Mouse (Mus musculus) hindbrain, postnatal 0 days (tissue): ENCODE measurements around the gene Drosha. TPM values are rescaled to one million over a fixed set of nuclear protein-coding genes. Genes with fewer than 3 reads are reported as not detected.
A peak's percentile ranks its signal among the peaks of the same experiment; 100 is the strongest.

Source experiments
- ATAC-seq: fragments of 200-750 bp; cut with Nextera tagmentation; 2 replicates; pipeline ENCODE4 v1.8.0; 2017; ENCODE audit warnings: mild to moderate bottlenecking, moderate TSS enrichment, moderate library complexity
- DNase-seq: peaks from one replicate; pipeline ENCODE4 v3.0.0-alpha.2; 2015; ENCODE audit warnings: low spot score
- H3K27ac ChIP-seq: fragments of 300-500 bp; sonication (generic); 2 replicates; pipeline ENCODE4 v1.5.1; 2014; ENCODE audit warnings: mild to moderate bottlenecking
- H3K27me3 ChIP-seq: fragments of 300-500 bp; sonication (generic); 2 replicates; pipeline ENCODE4 v1.6.1; 2014; ENCODE audit warnings: low read length, mixed read lengths; ENCODE audit not compliant: insufficient read depth
- H3K36me3 ChIP-seq: fragments of 300-500 bp; sonication (generic); 2 replicates; pipeline ENCODE4 v1.6.1; 2014; ENCODE audit warnings: low read length, mixed read lengths; ENCODE audit not compliant: insufficient read depth
- H3K4me1 ChIP-seq: fragments of 300-500 bp; sonication (generic); 2 replicates; pipeline ENCODE4 v1.6.1; 2014; ENCODE audit warnings: antibody characterized with exemption, low read length, mixed read lengths; ENCODE audit not compliant: insufficient read depth
- H3K4me2 ChIP-seq: fragments of 300-500 bp; sonication (generic); 2 replicates; pipeline ENCODE4 v1.6.1; 2014; ENCODE audit warnings: low read depth, mild to moderate bottlenecking, low read length, moderate library complexity, mixed read lengths
- H3K4me3 ChIP-seq: fragments of 300-500 bp; sonication (generic); 2 replicates; pipeline ENCODE4 v1.5.1; 2014; ENCODE audit warnings: low read length
- H3K9ac ChIP-seq: fragments of 300-500 bp; sonication (generic); replicated peaks from 2 replicates; pipeline ENCODE4 v1.6.1; 2014; ENCODE audit warnings: mild to moderate bottlenecking, low read length, moderate library complexity, mixed read lengths
- H3K9me3 ChIP-seq: fragments of 300-500 bp; sonication (generic); 2 replicates; pipeline ENCODE4 v1.6.1; 2016; ENCODE audit warnings: low read length, mixed read lengths
- CTCF ChIP-seq: IDR thresholded peaks from 2 replicates; pipeline ENCODE4 v1.5.1; 2016; ENCODE audit warnings: antibody characterized with exemption, control low read depth, low read depth
- WGBS: fragments of 180-500 bp; shearing (Covaris S2); extraction: QIAGEN DNeasy Blood & Tissue Kit; methylation state at CpG from one replicate; pipeline ENCODE4 v1.1.7; 2014; 5-methylcytosine and 5-hydroxymethylcytosine counted together
- polyA plus RNA-seq: library from polyadenylated mRNA; unstranded; fragments of >200 nt; fragmentation: Nextera tagmentation; extraction: Ambion mirVana; gene quantifications from 2 replicates; pipeline ENCODE4 v1.2.1, GENCODE M21; 2015
- total RNA-seq: library from RNA; depleted of rRNA; stranded (reverse); fragments of >200 nt; gene quantifications from 2 replicates; pipeline ENCODE4 v1.2.3, GENCODE M21; 2014

Drosha gene
- total and polyA plus RNA-seq, 2 experiments from 2014 or later, result 33.7 to 38.2 TPM

DNA sequence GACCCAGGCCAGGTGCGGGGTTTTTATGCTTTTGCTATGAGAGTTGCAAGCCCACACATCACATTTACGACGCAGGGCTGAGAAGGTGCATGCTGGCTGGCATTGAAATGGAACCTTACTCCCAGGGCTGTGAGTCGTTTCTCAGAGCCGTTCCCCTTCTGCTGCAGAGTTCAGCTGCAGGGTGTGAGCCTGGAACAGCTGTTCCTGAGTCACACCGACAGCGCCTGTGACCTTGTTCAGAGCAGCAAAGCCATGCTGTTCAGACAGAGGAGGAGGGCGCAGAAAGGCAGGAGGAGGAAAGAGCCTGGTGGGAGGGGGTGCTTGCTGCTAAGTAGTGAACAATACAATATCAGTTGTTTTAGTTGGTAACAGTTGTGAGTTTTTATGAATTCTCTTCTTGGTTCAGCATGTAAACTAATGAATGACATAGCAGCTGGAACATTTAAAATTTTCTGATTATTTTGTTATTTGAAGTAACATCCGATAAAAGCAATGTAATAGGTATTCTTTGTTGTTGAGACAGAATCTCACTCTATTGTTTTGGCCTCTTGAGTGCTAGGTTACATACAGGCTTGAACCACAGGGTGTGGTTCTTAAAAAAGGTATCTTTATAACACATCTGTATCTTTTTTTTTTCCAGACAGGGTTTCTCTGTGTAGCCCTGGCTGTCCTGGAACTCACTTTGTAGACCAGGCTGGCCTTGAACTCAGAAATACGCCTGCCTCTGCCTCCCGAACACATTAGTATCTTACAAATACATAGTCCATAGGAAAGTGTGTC lies 23.8 kb downstream of the Drosha start:
- no peak for ATAC-seq
- TF ChIP-seq CTCF, result no peak
- Histone ChIP-seq H3K27ac (no peak overlapping the region), H3K27me3 (no peaks in the 10 kb centered on the region), H3K36me3 (peaks cover 56% of the 10 kb centered on the region), H3K9me3 (no peaks in the 10 kb centered on the region), H3K4me3 (no peak overlapping the region), H3K4me1 (no peaks in the 10 kb centered on the region), H3K9ac (no peak overlapping the region), H3K4me2 (no peak overlapping the region)
- WGBS, result 86% methylated on average over 11 of the region's 11 CpGs
- DNase-seq, result no peak

- Histone ChIP-seq H3K9ac (no peak overlapping the region), H3K36me3 (peaks cover 60% of the 10 kb centered on the region), H3K4me2 (no peak overlapping the region), H3K9me3 (no peaks in the 10 kb centered on the region), H3K27ac (no peak overlapping the region), H3K4me1 (no peaks in the 10 kb centered on the region), H3K4me3 (no peak overlapping the region), H3K27me3 (no peaks in the 10 kb centered on the region)
- TF ChIP-seq CTCF, result peak; percentile 48
- 85% methylated on average over 4 of the region's 4 CpGs for WGBS
- ATAC-seq (no peak), DNase-seq (no peak)
These were observed 24.8 kb downstream of the Drosha start for GRCm38 (mm10) chr15:12849373-12849772.

DNA sequence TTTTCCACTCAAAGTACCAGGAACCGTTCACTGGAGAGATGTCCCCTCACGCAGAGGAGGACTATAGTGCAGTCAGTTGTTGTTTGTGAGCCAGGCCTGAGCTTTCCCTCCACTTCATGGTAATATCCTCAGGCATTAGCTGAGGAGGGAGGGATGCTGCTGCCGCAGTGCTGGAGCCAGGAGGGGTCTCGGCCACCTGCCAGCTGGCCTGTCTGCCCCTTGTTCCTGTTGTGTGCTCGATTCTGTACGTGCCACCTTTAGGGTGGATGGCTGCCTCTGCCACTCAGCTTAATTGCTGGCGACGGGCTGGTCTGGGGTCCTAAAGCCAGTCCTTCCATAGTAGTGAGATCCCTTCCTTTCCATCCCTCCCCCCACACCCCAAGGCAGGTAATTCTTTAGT lies 28.9 kb downstream of the Drosha start:
- no peak overlapping the region for H3K9ac ChIP-seq
- TF ChIP-seq CTCF, result no peak
- DNase-seq, result no peak
- H3K9me3 ChIP-seq, result no peaks in the 10 kb centered on the region
- no peaks in the 10 kb centered on the region for H3K4me1 ChIP-seq
- peaks cover 67% of the 10 kb centered on the region for H3K36me3 ChIP-seq
- no peak for ATAC-seq
- 85% methylated on average over 8 of the region's 8 CpGs for WGBS
- H3K27me3 ChIP-seq, result no peaks in the 10 kb centered on the region
- no peak overlapping the region for H3K27ac ChIP-seq
- H3K4me3 ChIP-seq, result no peak overlapping the region
- H3K4me2 ChIP-seq, result no peak overlapping the region

GRCm38 (mm10) chr15:12856780-12857179 lies 32.2 kb downstream of the Drosha start:
- Histone ChIP-seq H3K36me3 (peaks cover 68% of the 10 kb centered on the region), H3K4me2 (no peak overlapping the region), H3K4me3 (no peak overlapping the region), H3K27ac (no peak overlapping the region), H3K4me1 (no peaks in the 10 kb centered on the region), H3K9me3 (no peaks in the 10 kb centered on the region), H3K27me3 (no peaks in the 10 kb centered on the region), H3K9ac (no peak overlapping the region)
- WGBS, result 99% methylated on average over 6 of the region's 6 CpGs
- ATAC-seq (no peak), DNase-seq (no peak)
- TF ChIP-seq CTCF, result no peak

DNA sequence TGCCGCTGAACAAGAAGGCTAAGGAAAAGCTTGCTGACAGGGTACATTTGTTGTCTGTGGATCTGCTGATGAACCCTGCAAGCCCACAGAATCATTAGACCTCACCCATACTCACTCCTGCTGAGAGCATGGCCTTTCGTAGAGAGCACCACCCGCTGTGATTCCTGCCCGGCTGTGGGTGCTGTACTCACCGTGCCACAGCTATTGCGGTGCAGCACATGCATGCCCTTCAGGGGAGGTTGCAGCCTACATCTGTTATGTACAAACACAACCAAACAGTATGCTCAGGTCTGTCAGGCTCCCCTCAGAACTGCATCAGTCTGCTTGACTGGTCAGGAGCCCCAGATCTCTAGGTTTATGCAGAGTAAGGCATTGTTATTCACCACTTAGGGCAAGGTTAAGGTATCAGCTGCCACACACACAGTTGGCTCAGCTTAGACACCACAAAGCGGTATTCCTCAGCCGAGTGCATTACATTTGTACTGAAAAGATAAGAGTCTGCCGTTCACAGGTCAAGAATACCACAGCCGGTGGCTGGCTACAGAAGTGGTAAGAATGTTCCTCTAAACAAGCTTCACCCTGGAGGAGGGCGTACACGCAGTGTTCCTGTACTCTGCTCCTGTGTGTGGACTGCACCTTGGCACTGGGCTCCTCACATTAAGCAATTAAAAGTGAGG lies 33.4 kb downstream of the Drosha start:
- no peaks in the 10 kb centered on the region for H3K27me3 ChIP-seq
- H3K9ac ChIP-seq, result no peak overlapping the region
- no peak for TF ChIP-seq CTCF
- no peaks in the 10 kb centered on the region for H3K4me1 ChIP-seq
- ATAC-seq (peak; percentile 39; the same call in 1 of the 2 replicates), DNase-seq (no peak)
- no peak overlapping the region for H3K4me2 ChIP-seq
- no peak overlapping the region for H3K27ac ChIP-seq
- H3K4me3 ChIP-seq, result no peak overlapping the region
- H3K36me3 ChIP-seq, result peaks cover 64% of the 10 kb centered on the region
- 88% methylated on average over 12 of the region's 12 CpGs for WGBS
- no peaks in the 10 kb centered on the region for H3K9me3 ChIP-seq

- ATAC-seq, result no peak
- Histone ChIP-seq H3K9me3 (no peaks in the 10 kb centered on the region), H3K27me3 (no peaks in the 10 kb centered on the region), H3K27ac (no peak overlapping the region), H3K36me3 (peaks cover 59% of the 10 kb centered on the region), H3K9ac (no peak overlapping the region), H3K4me3 (no peak overlapping the region), H3K4me2 (no peak overlapping the region), H3K4me1 (no peaks in the 10 kb centered on the region)
- 92% methylated on average over 3 of the region's 3 CpGs for WGBS
- no peak for DNase-seq
- TF ChIP-seq CTCF, result no peak
These were observed 34.0 kb downstream of the Drosha start for GRCm38 (mm10) chr15:12858645-12859044.

- ATAC-seq (no peak), DNase-seq (no peak)
- 79% methylated on average over 3 of the region's 3 CpGs for WGBS
- no peak overlapping the region for H3K9ac ChIP-seq
- no peak for TF ChIP-seq CTCF
- H3K4me1 ChIP-seq, result no peaks in the 10 kb centered on the region
- H3K27ac ChIP-seq, result no peak overlapping the region
- no peaks in the 10 kb centered on the region for H3K27me3 ChIP-seq
- no peaks in the 10 kb centered on the region for H3K9me3 ChIP-seq
- no peak overlapping the region for H3K4me2 ChIP-seq
- no peak overlapping the region for H3K4me3 ChIP-seq
- H3K36me3 ChIP-seq, result peaks cover 37% of the 10 kb centered on the region
These were observed 37.4 kb downstream of the Drosha start for GRCm38 (mm10) chr15:12862061-12862460.
